Mouse (Mus musculus): ENCODE measurements around the gene Mdh1. TPM values are rescaled to one million over a fixed set of nuclear protein-coding genes. Genes with fewer than 3 reads are reported as not detected.
"Not testable (repeated sequence)": the region's sequence is repeated elsewhere in the genome, so short reads cannot be mapped to it uniquely, and the experiment has no call there.

Mdh1 gene
- polyA plus RNA-seq, 1 experiment from 2014 or later, result 282 TPM

DNA sequence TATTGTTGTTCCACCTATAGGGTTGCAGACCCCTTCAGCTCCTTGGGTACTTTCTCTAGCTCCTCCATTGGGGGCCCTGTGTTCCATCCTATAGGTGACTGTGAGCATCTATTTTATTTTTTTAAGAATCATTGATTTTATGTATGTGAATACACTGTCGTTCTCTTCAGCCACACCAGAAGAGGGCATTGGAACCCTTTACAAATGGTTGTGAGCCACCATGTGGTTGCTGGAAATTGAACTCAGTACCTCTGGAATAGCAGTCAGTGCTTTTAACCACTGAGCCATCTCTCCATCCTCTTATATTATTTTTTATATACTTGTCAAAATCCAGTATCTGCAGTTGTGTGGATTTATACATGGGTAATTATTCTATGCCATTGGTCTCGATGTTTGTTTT, 41.3 kb downstream of the Mdh1 start:
- WGBS, result 83% methylated on average over 2 of the region's 2 CpGs
- ATAC-seq (replicated peaks; ENCODE audit: low FRiP score); H3K27ac ChIP-seq (ENCODE audit: low read depth, low read length): not testable (repeated sequence)

DNA sequence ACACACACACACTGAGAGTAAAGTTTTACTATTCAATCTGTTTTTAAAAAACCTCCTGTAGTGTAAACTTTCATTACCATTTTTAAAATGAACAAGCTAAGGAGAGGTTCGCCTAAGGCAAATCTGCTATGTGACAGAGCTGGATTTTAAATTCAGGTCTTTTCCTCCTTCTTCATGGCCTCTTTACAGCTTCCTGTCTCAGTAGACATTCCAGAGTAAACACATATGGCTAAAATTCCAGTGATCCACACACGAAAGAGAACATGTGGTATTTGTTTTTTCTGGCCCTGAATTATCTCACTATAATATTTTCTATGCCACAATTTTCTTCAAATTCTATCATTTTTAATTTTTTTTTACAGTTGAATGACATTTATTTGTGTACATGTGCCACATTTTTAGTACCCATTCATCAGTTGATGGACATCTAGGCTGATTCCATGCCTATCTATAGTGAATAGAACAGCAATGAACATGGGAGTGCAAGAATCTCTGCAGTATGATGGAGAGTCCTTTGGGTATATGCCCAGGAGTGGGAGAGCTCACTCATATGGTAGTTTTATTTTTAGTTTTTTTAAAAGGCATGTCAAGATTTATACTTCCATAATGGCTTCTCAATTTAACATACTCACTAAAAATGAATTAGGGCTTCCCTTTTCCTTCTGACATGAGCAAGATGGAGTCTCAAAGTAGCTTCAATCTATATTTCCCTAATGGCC, 43.3 kb downstream of the Mdh1 start:
- H3K9me3 ChIP-seq (ENCODE audit: control insufficient read depth, low read length), result no peaks in the 10 kb centered on the region
- H3K4me1 ChIP-seq (replicated peaks; ENCODE audit: control insufficient read depth, insufficient read depth, low read length), result no peaks in the 10 kb centered on the region
- H3K4me2 ChIP-seq, result no peak overlapping the region
- WGBS, result 61% methylated on average over 2 of the region's 2 CpGs
- H3K4me3 ChIP-seq (ENCODE audit: low read depth, low read length), result no peak overlapping the region
- DNase-seq (ENCODE audit: low spot score) (no peak), ATAC-seq (replicated peaks; ENCODE audit: low FRiP score) (no peak)
- no peaks in the 10 kb centered on the region for H3K36me3 ChIP-seq (ENCODE audit: control insufficient read depth, insufficient read depth, low read length)
- H3K27me3 ChIP-seq (replicated peaks; ENCODE audit: control insufficient read depth, insufficient read depth, low read length), result no peaks in the 10 kb centered on the region
- H3K9ac ChIP-seq (ENCODE audit: low read depth, low read length), result no peak overlapping the region
- no peak overlapping the region for H3K27ac ChIP-seq (ENCODE audit: low read depth, low read length)

More for the DNA sequence above, 41.3 kb downstream of the Mdh1 start:
- not testable (repeated sequence) for H3K36me3 ChIP-seq (ENCODE audit: control insufficient read depth, insufficient read depth, low read length); H3K4me3 ChIP-seq (ENCODE audit: low read depth, low read length); H3K4me1 ChIP-seq (replicated peaks; ENCODE audit: control insufficient read depth, insufficient read depth, low read length); H3K27me3 ChIP-seq (replicated peaks; ENCODE audit: control insufficient read depth, insufficient read depth, low read length); H3K9ac ChIP-seq (ENCODE audit: low read depth, low read length); DNase-seq (ENCODE audit: low spot score); H3K4me2 ChIP-seq; H3K9me3 ChIP-seq (ENCODE audit: control insufficient read depth, low read length)

DNA sequence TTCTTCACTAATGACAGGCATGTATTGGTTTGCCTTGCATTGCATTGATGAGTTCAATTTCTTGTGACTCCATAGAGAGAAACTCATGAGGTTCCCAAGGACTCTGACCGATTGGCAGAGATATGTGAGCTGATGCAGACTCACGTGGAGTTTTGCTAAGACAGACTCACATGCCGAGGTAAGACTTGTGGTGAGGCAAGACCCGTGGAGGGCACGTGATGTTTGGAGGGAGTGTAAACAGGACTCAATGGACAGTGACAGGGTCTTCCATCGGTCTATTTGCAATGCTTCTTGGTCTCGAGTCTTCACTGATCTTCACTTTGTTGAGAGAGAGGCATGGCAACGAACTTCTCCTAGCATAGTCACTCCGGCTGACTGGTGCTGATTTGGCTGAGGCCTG, 54.4 kb downstream of the Mdh1 start:
- H3K9me3 ChIP-seq (ENCODE audit: control insufficient read depth, low read length), result no peaks in the 10 kb centered on the region
- no peak overlapping the region for H3K4me3 ChIP-seq (ENCODE audit: low read depth, low read length)
- H3K4me1 ChIP-seq (replicated peaks; ENCODE audit: control insufficient read depth, insufficient read depth, low read length), result no peaks in the 10 kb centered on the region
- H3K36me3 ChIP-seq (ENCODE audit: control insufficient read depth, insufficient read depth, low read length), result no peaks in the 10 kb centered on the region
- no peak overlapping the region for H3K27ac ChIP-seq (ENCODE audit: low read depth, low read length)
- WGBS, result 83% methylated on average over 9 of the region's 9 CpGs
- DNase-seq (ENCODE audit: low spot score) (no peak), ATAC-seq (replicated peaks; ENCODE audit: low FRiP score) (no peak)
- no peaks in the 10 kb centered on the region for H3K27me3 ChIP-seq (replicated peaks; ENCODE audit: control insufficient read depth, insufficient read depth, low read length)
- no peak overlapping the region for H3K9ac ChIP-seq (ENCODE audit: low read depth, low read length)
- no peak overlapping the region for H3K4me2 ChIP-seq

DNA sequence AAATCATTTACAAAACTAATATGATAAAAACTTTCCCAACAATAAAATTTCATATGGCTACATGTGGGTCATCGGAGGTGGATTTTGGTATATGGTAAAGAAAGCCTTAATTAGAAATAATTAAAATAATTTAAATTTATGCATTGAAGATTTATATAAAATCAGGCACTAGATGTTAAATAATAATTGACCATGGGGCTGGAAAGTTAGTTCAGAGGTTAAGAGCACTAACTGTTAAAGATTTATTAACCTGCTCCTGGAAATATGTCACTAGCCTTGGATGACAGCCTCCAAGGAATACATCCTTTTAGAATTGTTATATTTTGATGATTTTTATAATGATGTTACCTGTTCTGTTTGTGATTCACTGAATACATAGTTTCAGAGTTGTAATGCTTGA, 55.8 kb downstream of the Mdh1 start:
- not testable (repeated sequence) for H3K9me3 ChIP-seq (ENCODE audit: control insufficient read depth, low read length); H3K9ac ChIP-seq (ENCODE audit: low read depth, low read length); H3K4me2 ChIP-seq; H3K4me3 ChIP-seq (ENCODE audit: low read depth, low read length); DNase-seq (ENCODE audit: low spot score); H3K27ac ChIP-seq (ENCODE audit: low read depth, low read length); ATAC-seq (replicated peaks; ENCODE audit: low FRiP score); H3K36me3 ChIP-seq (ENCODE audit: control insufficient read depth, insufficient read depth, low read length); H3K27me3 ChIP-seq (replicated peaks; ENCODE audit: control insufficient read depth, insufficient read depth, low read length); H3K4me1 ChIP-seq (replicated peaks; ENCODE audit: control insufficient read depth, insufficient read depth, low read length)
- WGBS, result 87% methylated on average over 1 of the region's 1 CpGs

DNA sequence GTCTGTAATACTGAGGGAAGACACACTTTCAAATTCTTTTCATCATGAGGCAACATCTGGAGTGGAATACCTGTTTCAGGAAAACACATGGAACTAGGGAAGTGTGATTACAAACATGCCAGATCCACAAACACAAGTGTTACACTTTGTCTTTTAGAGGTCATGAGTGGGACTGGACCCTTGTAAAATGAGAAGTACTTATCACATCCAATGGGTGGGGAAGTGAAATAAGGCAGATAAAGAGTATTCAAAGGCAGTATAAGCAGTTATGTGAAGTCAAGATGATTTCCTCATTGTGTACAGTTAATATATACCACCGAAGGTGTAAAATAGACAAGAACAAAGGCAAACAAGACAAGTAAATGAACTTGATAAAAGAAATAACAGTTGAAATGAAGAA, 61.6 kb downstream of the Mdh1 start:
- not testable (repeated sequence) for ATAC-seq (replicated peaks; ENCODE audit: low FRiP score); H3K4me3 ChIP-seq (ENCODE audit: low read depth, low read length); H3K9ac ChIP-seq (ENCODE audit: low read depth, low read length); H3K36me3 ChIP-seq (ENCODE audit: control insufficient read depth, insufficient read depth, low read length); H3K27me3 ChIP-seq (replicated peaks; ENCODE audit: control insufficient read depth, insufficient read depth, low read length); H3K4me2 ChIP-seq; H3K27ac ChIP-seq (ENCODE audit: low read depth, low read length); H3K4me1 ChIP-seq (replicated peaks; ENCODE audit: control insufficient read depth, insufficient read depth, low read length); H3K9me3 ChIP-seq (ENCODE audit: control insufficient read depth, low read length); DNase-seq (ENCODE audit: low spot score)
- 85% methylated on average over 1 of the region's 1 CpGs for WGBS

DNA sequence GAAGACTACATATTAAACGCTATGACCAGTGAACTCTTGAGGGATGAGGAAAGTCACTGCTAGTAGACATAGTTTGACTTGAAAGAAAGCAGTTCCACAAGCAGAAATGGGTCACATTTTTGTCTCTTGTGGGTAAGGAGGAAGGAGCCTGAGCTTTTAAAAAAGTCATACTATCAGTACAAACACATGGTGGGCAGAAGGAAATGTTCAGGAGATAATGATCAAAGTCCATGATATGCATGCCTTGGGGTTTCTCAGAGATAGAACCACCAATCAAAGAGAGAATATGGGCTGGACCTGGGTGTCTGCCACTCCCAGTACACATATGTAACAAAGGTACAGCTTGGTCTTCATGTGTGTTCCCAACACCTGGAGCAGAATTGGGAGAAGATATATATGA, 63.5 kb downstream of the Mdh1 start:
- not testable (repeated sequence) for H3K9ac ChIP-seq (ENCODE audit: low read depth, low read length); H3K4me3 ChIP-seq (ENCODE audit: low read depth, low read length); DNase-seq (ENCODE audit: low spot score); H3K9me3 ChIP-seq (ENCODE audit: control insufficient read depth, low read length); H3K27ac ChIP-seq (ENCODE audit: low read depth, low read length); H3K4me2 ChIP-seq; H3K27me3 ChIP-seq (replicated peaks; ENCODE audit: control insufficient read depth, insufficient read depth, low read length); H3K4me1 ChIP-seq (replicated peaks; ENCODE audit: control insufficient read depth, insufficient read depth, low read length); ATAC-seq (replicated peaks; ENCODE audit: low FRiP score); H3K36me3 ChIP-seq (ENCODE audit: control insufficient read depth, insufficient read depth, low read length)
- 38% methylated on average over 1 of the region's 1 CpGs for WGBS

DNA sequence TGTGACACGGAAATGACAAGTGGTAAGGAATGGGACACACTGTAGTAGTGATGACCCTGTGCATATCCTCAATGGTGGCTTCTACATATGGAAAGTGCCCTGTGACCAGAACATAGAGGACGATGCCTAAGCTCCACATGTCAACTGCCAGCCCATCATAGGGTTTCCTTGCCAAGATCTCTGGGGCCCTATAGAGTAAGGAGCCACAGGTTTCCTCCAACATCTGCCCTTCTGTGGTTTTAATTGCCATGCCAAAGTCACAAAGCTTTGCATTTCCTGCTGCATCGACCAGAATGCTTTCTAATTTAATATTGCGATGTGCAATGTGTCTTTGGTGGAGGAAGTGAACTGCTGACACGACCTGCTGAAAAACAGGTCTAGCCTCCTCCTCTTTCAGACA, 65.1 kb downstream of the Mdh1 start:
- H3K27me3 ChIP-seq (replicated peaks; ENCODE audit: control insufficient read depth, insufficient read depth, low read length); DNase-seq (ENCODE audit: low spot score); H3K9me3 ChIP-seq (ENCODE audit: control insufficient read depth, low read length); H3K36me3 ChIP-seq (ENCODE audit: control insufficient read depth, insufficient read depth, low read length); H3K4me1 ChIP-seq (replicated peaks; ENCODE audit: control insufficient read depth, insufficient read depth, low read length); H3K27ac ChIP-seq (ENCODE audit: low read depth, low read length); H3K4me3 ChIP-seq (ENCODE audit: low read depth, low read length); ATAC-seq (replicated peaks; ENCODE audit: low FRiP score); H3K9ac ChIP-seq (ENCODE audit: low read depth, low read length); H3K4me2 ChIP-seq: not testable (repeated sequence)
- 71% methylated on average over 5 of the region's 5 CpGs for WGBS

Small RNA genes within 50 kb of the gene (microRNA-seq; reads per million reads assigned to microRNA genes)
- not detected for gene Gm22990 (ENCODE audit: borderline number of aligned reads)

Other genes starting within 250 kb of the Mdh1 start
- gene Ugp2, start 201.2 kb downstream of the Mdh1 start, polyA plus RNA-seq (2014; fragmentation: Nextera tagmentation; extraction: Ambion mirVana), result 41.6 and 42.8 TPM in 2 replicates
- gene Wdpcp, start 132 bp downstream of the Mdh1 start, polyA plus RNA-seq (2014; fragmentation: Nextera tagmentation; extraction: Ambion mirVana), result 3.7 and 5.1 TPM in 2 replicates

All from liver, embryonic 11.5 days (tissue).